Mouse (Mus musculus): ENCODE measurements around the gene Cyp4f37.

- TF ChIP-seq CTCF (IDR thresholded peaks at IDR 0.05; ENCODE audit: low read depth, low read length) (no peak), EP300 (IDR thresholded peaks at IDR 0.05; ENCODE audit: insufficient read depth, low read depth, low read length) (no peak), POLR2A (IDR thresholded peaks at IDR 0.05; ENCODE audit: insufficient read depth, low read length) (no peak)
Measured at GRCm38 (mm10) chr17:32612417-32612816, 8.7 kb upstream of the Cyp4f37 start.
